In genomic region chr9:35122551-35123266, GRCm38 (mm10) we compare ENCODE assay signal across 9 mouse cellular contexts. TPM values are rescaled to one million over a fixed set of nuclear protein-coding genes. Genes with fewer than 3 reads are reported as not detected.
DNase-seq lines count a peak whose midpoint lies in the region; ATAC-seq lines count a peak whose summit lies in the region.
"Had no signal": no experiment of that assay in that cellular context is flagged by ENCODE, and none has a peak within 500 bp of the region (broad histone marks: within the 10 kb centered on the region; RNA-seq: fewer than 3 reads in every experiment).

No protein-coding gene starts in this region.

- no peak overlapping the region for H3K9ac ChIP-seq in embryonic facial prominence, embryonic 13.5 days

- no peak for DNase-seq in embryonic facial prominence, embryonic 10.5 days (ENCODE audit: low spot score)
- DNase-seq in liver = peak; percentile 88
- DNase-seq in thymus, postnatal 14 days = peak; percentile 30
- DNase-seq in layer of hippocampus, postnatal 25 days (ENCODE audit: extremely low spot score in 1 of 2, low spot score in 1 of 2) = no peak
- DNase-seq in kidney, postnatal 10 days = no peak
- DNase-seq: gastrocnemius, postnatal 10 days had no signal

- no peak overlapping the region for H3K4me3 ChIP-seq in embryonic facial prominence, embryonic 13.5 days
- H3K4me3 ChIP-seq in embryonic facial prominence, embryonic 10.5 days = no peak overlapping the region
- peak overlapping the region; percentile 84 for H3K4me3 ChIP-seq in megakaryocyte, embryonic 14.5 days (replicated peaks)

- H3K9me3 ChIP-seq in embryonic facial prominence, embryonic 13.5 days = no peaks in the 10 kb centered on the region
- H3K9me3 ChIP-seq in embryonic facial prominence, embryonic 10.5 days = no peaks in the 10 kb centered on the region
- H3K9me3 ChIP-seq in megakaryocyte, embryonic 14.5 days = no peaks in the 10 kb centered on the region

- H3K4me2 ChIP-seq in embryonic facial prominence, embryonic 13.5 days = no peak overlapping the region

- WGBS in embryonic facial prominence, embryonic 13.5 days = 76% methylated on average over 5 of the region's 5 CpGs
- 81% methylated on average over 5 of the region's 5 CpGs for WGBS in embryonic facial prominence, embryonic 10.5 days

- peaks cover 13% of the 10 kb centered on the region for H3K4me1 ChIP-seq in embryonic facial prominence, embryonic 13.5 days
- H3K4me1 ChIP-seq in embryonic facial prominence, embryonic 10.5 days = peaks cover 3% of the 10 kb centered on the region
- H3K4me1 ChIP-seq in megakaryocyte, embryonic 14.5 days = peaks cover 94% of the 10 kb centered on the region

- H3K27me3 ChIP-seq in embryonic facial prominence, embryonic 13.5 days = no peaks in the 10 kb centered on the region
- H3K27me3 ChIP-seq in embryonic facial prominence, embryonic 10.5 days (replicated peaks; ENCODE audit: low read depth, poor library complexity, severe bottlenecking) = no peaks in the 10 kb centered on the region
- H3K27me3 ChIP-seq in megakaryocyte, embryonic 14.5 days (replicated peaks) = no peaks in the 10 kb centered on the region

- peaks cover 55% of the 10 kb centered on the region for H3K36me3 ChIP-seq in embryonic facial prominence, embryonic 13.5 days
- peaks cover 73% of the 10 kb centered on the region for H3K36me3 ChIP-seq in embryonic facial prominence, embryonic 10.5 days (replicated peaks)
- H3K36me3 ChIP-seq in megakaryocyte, embryonic 14.5 days (replicated peaks; ENCODE audit: low read length) = peaks cover 84% of the 10 kb centered on the region

- no peak for ATAC-seq in embryonic facial prominence, embryonic 13.5 days (ENCODE audit: insufficient number of reproducible peaks, insufficient read depth, low FRiP score, low TSS enrichment, low read depth)
- no peak for ATAC-seq in megakaryocyte, adult 5-6 weeks (ENCODE audit: poor library complexity, severe bottlenecking)

- 0 out of 2 replicates have a peak overlapping the region, but pooled peaks have one; percentile 28 for H3K27ac ChIP-seq in embryonic facial prominence, embryonic 13.5 days
- no peak overlapping the region for H3K27ac ChIP-seq in embryonic facial prominence, embryonic 10.5 days (replicated peaks)

RNA-seq across cellular contexts. Expression of gene St3gal4, which starts 3.6 kb away (rescaled TPM):
- polyA plus RNA-seq in embryonic facial prominence, embryonic 13.5 days (2015; fragmentation: Nextera tagmentation; extraction: Ambion mirVana) = 42.0 and 48.2 TPM in 2 replicates
- polyA plus RNA-seq in embryonic facial prominence, embryonic 10.5 days (2016; fragmentation: Nextera tagmentation; extraction: Ambion mirVana) = 18.2 and 18.7 TPM in 2 replicates
- 13.7 and 16.5 TPM in 2 replicates for polyA plus RNA-seq in megakaryocyte, embryonic 14.5 days (2012; ENCODE audit: insufficient read depth, low replicate concordance)
- total RNA-seq in megakaryocyte, adult 5-6 weeks (2015) = 53.1 and 53.4 TPM in 2 replicates
- 49.6 and 57.4 TPM in 2 replicates for total RNA-seq in megakaryocyte, adult 5-6 weeks (2017)
- total RNA-seq in layer of hippocampus, postnatal 25 days (2021) = 10 to 100 TPM; 23.9 to 24.5 TPM

RNA-seq across cellular contexts. Expression of gene Dcps, which starts 53.2 kb away (rescaled TPM):
- 76.2 and 82.1 TPM in 2 replicates for polyA plus RNA-seq in embryonic facial prominence, embryonic 13.5 days (2015; fragmentation: Nextera tagmentation; extraction: Ambion mirVana)
- polyA plus RNA-seq in embryonic facial prominence, embryonic 10.5 days (2016; fragmentation: Nextera tagmentation; extraction: Ambion mirVana) = 93.5 and 95.6 TPM in 2 replicates
- polyA plus RNA-seq in megakaryocyte, embryonic 14.5 days (2012; ENCODE audit: insufficient read depth, low replicate concordance) = 78.0 and 88.3 TPM in 2 replicates
- total RNA-seq in megakaryocyte, adult 5-6 weeks (2015) = 32.2 and 41.6 TPM in 2 replicates
- total RNA-seq in megakaryocyte, adult 5-6 weeks (2017) = 33.7 and 38.0 TPM in 2 replicates
- total RNA-seq in layer of hippocampus, postnatal 25 days (2021) = 10 to 100 TPM; 19.2 to 21.5 TPM

Comparison
In these comparisons a context has a peak if more than half of its experiments do, and no peak if none do; other contexts are left out.
1. DNase-seq: peak in liver (single experiment) and thymus, postnatal 14 days (single experiment); none in embryonic facial prominence, embryonic 10.5 days (single experiment), layer of hippocampus, postnatal 25 days (0 of 2) and kidney, postnatal 10 days (single experiment).